Mouse (Mus musculus) c-Kit-positive CD71-positive TER-119-negative erythroid progenitor cells, embryonic 14.5 days (primary cell): ENCODE results near the gene Wiz.

Source experiments
- DNase-seq: peaks from one replicate; pipeline ENCODE4 v3.0.0-alpha.2; 2013; ENCODE audit warnings: low read depth

The Wiz gene

GRCm38 (mm10) chr17:32378786-32379185 lies 10.5 kb downstream of the Wiz start:
- no peak for DNase-seq

- no peak for DNase-seq
Measured at GRCm38 (mm10) chr17:32377137-32377536, 12.1 kb downstream of the Wiz start.

- no peak for DNase-seq
Measured at GRCm38 (mm10) chr17:32376475-32376874, 12.8 kb downstream of the Wiz start.

- no peak for DNase-seq
Measured at GRCm38 (mm10) chr17:32368991-32369578, 20.2 kb downstream of the Wiz start.

GRCm38 (mm10) chr17:32367706-32368105 lies 21.5 kb downstream of the Wiz start:
- no peak for DNase-seq

- no peak for DNase-seq
Measured at GRCm38 (mm10) chr17:32365296-32365695, 23.9 kb downstream of the Wiz start.

- DNase-seq: no peak
Measured at GRCm38 (mm10) chr17:32364850-32365249, 24.4 kb downstream of the Wiz start.

GRCm38 (mm10) chr17:32364331-32364730 lies 24.9 kb downstream of the Wiz start:
- peak; percentile 78 for DNase-seq

- DNase-seq: no peak
Measured at GRCm38 (mm10) chr17:32363821-32364301, 25.4 kb downstream of the Wiz start.

GRCm38 (mm10) chr17:32362686-32363085 lies 26.6 kb downstream of the Wiz start:
- no peak for DNase-seq

- no peak for DNase-seq
Measured at GRCm38 (mm10) chr17:32359928-32360327, 29.3 kb downstream of the Wiz start.

GRCm38 (mm10) chr17:32358943-32359340 lies 30.3 kb downstream of the Wiz start:
- DNase-seq: no peak

GRCm38 (mm10) chr17:32358192-32358942 lies 30.9 kb downstream of the Wiz start:
- no peak for DNase-seq

GRCm38 (mm10) chr17:32356766-32357760 lies 32.2 kb downstream of the Wiz start:
- DNase-seq: no peak

GRCm38 (mm10) chr17:32356281-32356680 lies 33.0 kb downstream of the Wiz start:
- DNase-seq: no peak

- DNase-seq: no peak
Measured at GRCm38 (mm10) chr17:32355031-32355430, 34.2 kb downstream of the Wiz start.

GRCm38 (mm10) chr17:32354211-32354610 lies 35.0 kb downstream of the Wiz start:
- DNase-seq: no peak

GRCm38 (mm10) chr17:32353696-32354095 lies 35.5 kb downstream of the Wiz start:
- DNase-seq: no peak

- DNase-seq: no peak
Measured at GRCm38 (mm10) chr17:32351726-32352125, 37.5 kb downstream of the Wiz start.

- DNase-seq: no peak
Measured at GRCm38 (mm10) chr17:32351269-32351668, 38.0 kb downstream of the Wiz start.

- peak; percentile 99 for DNase-seq
Measured at GRCm38 (mm10) chr17:32350382-32350983, 38.8 kb downstream of the Wiz start, which contains the start of gene Akap8l. Gene Akap8l (minus strand): TSS chr17:32350607.

GRCm38 (mm10) chr17:32349851-32350381 lies 39.3 kb downstream of the Wiz start:
- DNase-seq: no peak
